Mouse (Mus musculus) neural tube, embryonic 10.5 days (tissue): Measurements from ENCODE around the gene Gm12887.

ENCODE experiments used
- DNase-seq: peaks from one replicate; pipeline ENCODE4 v3.0.0-alpha.2; 2017; ENCODE audit warnings: low spot score; ENCODE audit errors: extremely low spot score

Gm12887 gene

GRCm38 (mm10) chr4:121622003-121622402, at the start of gene Gm12887:
TSS of gene Gm12887 (minus strand) at chr4:121622103.
- no peak for DNase-seq

GRCm38 (mm10) chr4:121657040-121657439, 35.1 kb upstream of the Gm12887 start:
- no peak for DNase-seq
